Mouse (Mus musculus): ENCODE measurements around the gene Rbfox1. TPM values are rescaled to one million over a fixed set of nuclear protein-coding genes. Genes with fewer than 3 reads are reported as not detected.

The Rbfox1 gene
- polyA plus RNA-seq, 1 experiment, result not detected

GRCm38 (mm10) chr16:7419655-7420281, 1534.6 kb downstream of the Rbfox1 start:
- Histone ChIP-seq H3K4me1 (ENCODE audit: control insufficient read depth, insufficient read depth, low read length) (no peaks in the 10 kb centered on the region), H3K27ac (ENCODE audit: control insufficient read depth, insufficient read depth, low read depth, low read length, poor library complexity) (no peak overlapping the region), H3K4me3 (replicated peaks; ENCODE audit: control insufficient read depth, low read depth, low read length) (no peak overlapping the region)
- TF ChIP-seq POLR2A (IDR thresholded peaks at IDR 0.05; ENCODE audit: borderline replicate concordance, control insufficient read depth, low read depth, low read length), result no peak
- no peak for TF ChIP-seq CTCF (IDR thresholded peaks at IDR 0.05; ENCODE audit: control insufficient read depth, insufficient read depth, low read length)
- 5% methylated on average over 12 of the region's 12 CpGs for WGBS

- WGBS, result 71% methylated on average over 3 of the region's 3 CpGs
- Histone ChIP-seq H3K4me1 (ENCODE audit: control insufficient read depth, insufficient read depth, low read length) (no peaks in the 10 kb centered on the region), H3K4me3 (replicated peaks; ENCODE audit: control insufficient read depth, low read depth, low read length) (no peak overlapping the region), H3K27ac (ENCODE audit: control insufficient read depth, insufficient read depth, low read depth, low read length, poor library complexity) (no peak overlapping the region)
- no peak for TF ChIP-seq CTCF (IDR thresholded peaks at IDR 0.05; ENCODE audit: control insufficient read depth, insufficient read depth, low read length)
- no peak for TF ChIP-seq POLR2A (IDR thresholded peaks at IDR 0.05; ENCODE audit: borderline replicate concordance, control insufficient read depth, low read depth, low read length)
These were observed 1540.4 kb downstream of the Rbfox1 start for GRCm38 (mm10) chr16:7425386-7426089.

GRCm38 (mm10) chr16:7433296-7433695, 1548.1 kb downstream of the Rbfox1 start:
- no peak for TF ChIP-seq CTCF (IDR thresholded peaks at IDR 0.05; ENCODE audit: control insufficient read depth, insufficient read depth, low read length)
- no peak for TF ChIP-seq POLR2A (IDR thresholded peaks at IDR 0.05; ENCODE audit: borderline replicate concordance, control insufficient read depth, low read depth, low read length)
- Histone ChIP-seq H3K4me1 (ENCODE audit: control insufficient read depth, insufficient read depth, low read length) (no peaks in the 10 kb centered on the region), H3K27ac (ENCODE audit: control insufficient read depth, insufficient read depth, low read depth, low read length, poor library complexity) (no peak overlapping the region), H3K4me3 (replicated peaks; ENCODE audit: control insufficient read depth, low read depth, low read length) (no peak overlapping the region)
- 89% methylated on average over 6 of the region's 6 CpGs for WGBS

- WGBS, result 60% methylated on average over 1 of the region's 1 CpGs
- H3K27ac ChIP-seq (ENCODE audit: control insufficient read depth, insufficient read depth, low read depth, low read length, poor library complexity), result no peak overlapping the region
- TF ChIP-seq POLR2A (IDR thresholded peaks at IDR 0.05; ENCODE audit: borderline replicate concordance, control insufficient read depth, low read depth, low read length) (no peak), CTCF (IDR thresholded peaks at IDR 0.05; ENCODE audit: control insufficient read depth, insufficient read depth, low read length) (no peak)
- H3K4me1 ChIP-seq (ENCODE audit: control insufficient read depth, insufficient read depth, low read length), result no peaks in the 10 kb centered on the region
- no peak overlapping the region for H3K4me3 ChIP-seq (replicated peaks; ENCODE audit: control insufficient read depth, low read depth, low read length)
These were observed 1561.7 kb downstream of the Rbfox1 start for GRCm38 (mm10) chr16:7446791-7447290.

- WGBS, result 77% methylated on average over 8 of the region's 8 CpGs
- TF ChIP-seq CTCF (IDR thresholded peaks at IDR 0.05; ENCODE audit: control insufficient read depth, insufficient read depth, low read length) (no peak), POLR2A (IDR thresholded peaks at IDR 0.05; ENCODE audit: borderline replicate concordance, control insufficient read depth, low read depth, low read length) (no peak)
- H3K4me3 ChIP-seq (replicated peaks; ENCODE audit: control insufficient read depth, low read depth, low read length), result no peak overlapping the region
These were observed 1562.8 kb downstream of the Rbfox1 start for GRCm38 (mm10) chr16:7447718-7448649.

GRCm38 (mm10) chr16:7451193-7451592, 1566.0 kb downstream of the Rbfox1 start:
- 77% methylated on average over 3 of the region's 3 CpGs for WGBS
- H3K4me1 ChIP-seq (ENCODE audit: control insufficient read depth, insufficient read depth, low read length), result no peaks in the 10 kb centered on the region
- no peak overlapping the region for H3K4me3 ChIP-seq (replicated peaks; ENCODE audit: control insufficient read depth, low read depth, low read length)

More at GRCm38 (mm10) chr16:7447718-7448649, 1562.8 kb downstream of the Rbfox1 start:
- no peak overlapping the region for H3K27ac ChIP-seq (ENCODE audit: control insufficient read depth, insufficient read depth, low read depth, low read length, poor library complexity)
- H3K4me1 ChIP-seq (ENCODE audit: control insufficient read depth, insufficient read depth, low read length), result no peaks in the 10 kb centered on the region

GRCm38 (mm10) chr16:7457571-7457970, 1572.4 kb downstream of the Rbfox1 start:
- H3K4me3 ChIP-seq (replicated peaks; ENCODE audit: control insufficient read depth, low read depth, low read length), result no peak overlapping the region
- 79% methylated on average over 4 of the region's 4 CpGs for WGBS
- H3K27ac ChIP-seq (ENCODE audit: control insufficient read depth, insufficient read depth, low read depth, low read length, poor library complexity), result no peak overlapping the region
- TF ChIP-seq POLR2A (IDR thresholded peaks at IDR 0.05; ENCODE audit: borderline replicate concordance, control insufficient read depth, low read depth, low read length), result no peak
- no peak for TF ChIP-seq CTCF (IDR thresholded peaks at IDR 0.05; ENCODE audit: control insufficient read depth, insufficient read depth, low read length)
- H3K4me1 ChIP-seq (ENCODE audit: control insufficient read depth, insufficient read depth, low read length), result no peaks in the 10 kb centered on the region

More at GRCm38 (mm10) chr16:7451193-7451592, 1566.0 kb downstream of the Rbfox1 start:
- H3K27ac ChIP-seq (ENCODE audit: control insufficient read depth, insufficient read depth, low read depth, low read length, poor library complexity), result no peak overlapping the region
- no peak for TF ChIP-seq CTCF (IDR thresholded peaks at IDR 0.05; ENCODE audit: control insufficient read depth, insufficient read depth, low read length)
- TF ChIP-seq POLR2A (IDR thresholded peaks at IDR 0.05; ENCODE audit: borderline replicate concordance, control insufficient read depth, low read depth, low read length), result no peak

Measured in bone marrow, adult 2 months (tissue).